Mouse (Mus musculus): ENCODE measurements around the gene Glul. TPM values are rescaled to one million over a fixed set of nuclear protein-coding genes. Genes with fewer than 3 reads are reported as not detected.

The Glul gene
- polyA plus RNA-seq, 1 experiment from 2014 or later, result 310 TPM

DNA sequence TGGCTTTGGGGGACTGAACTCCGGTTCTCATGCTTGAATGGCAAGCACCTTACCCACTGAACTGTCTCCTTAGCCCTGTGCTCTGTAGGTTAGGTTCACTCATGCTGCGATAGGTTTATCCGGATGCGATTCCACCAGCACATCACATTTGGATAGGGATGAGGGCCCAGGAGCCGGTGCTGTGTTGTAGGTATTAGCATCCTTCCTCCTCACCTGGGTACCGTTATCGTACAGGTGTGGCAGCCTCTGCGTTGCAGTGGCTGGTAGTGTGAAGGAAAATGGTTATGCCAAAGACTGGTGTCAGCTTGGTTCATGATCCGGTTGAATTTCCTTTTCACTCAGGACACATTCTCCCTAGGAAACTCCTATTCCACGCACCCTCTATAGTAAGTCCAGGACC is 9.6 kb upstream of the Glul start:
- no peaks in the 10 kb centered on the region for H3K27me3 ChIP-seq (ENCODE audit: insufficient read depth, low read length)
- TF ChIP-seq EP300 (IDR thresholded peaks at IDR 0.05; ENCODE audit: low read depth) (no peak), CTCF (IDR thresholded peaks at IDR 0.05; ENCODE audit: low read depth) (no peak)
- H3K4me2 ChIP-seq (ENCODE audit: low read depth, low read length), result no peak overlapping the region
- ATAC-seq, result no peak
- no peaks in the 10 kb centered on the region for H3K9me3 ChIP-seq (ENCODE audit: low read length)
- no peak for DNase-seq
- 87% methylated on average over 10 of the region's 10 CpGs for WGBS (ENCODE audit: insufficient replicate concordance)
- no peak overlapping the region for H3K4me3 ChIP-seq (ENCODE audit: low read depth, low read length)
- no peak overlapping the region for H3K27ac ChIP-seq (ENCODE audit: low read depth)
- H3K9ac ChIP-seq (replicated peaks), result no peak overlapping the region
- H3K4me1 ChIP-seq (ENCODE audit: insufficient read depth), result no peaks in the 10 kb centered on the region
- no peaks in the 10 kb centered on the region for H3K36me3 ChIP-seq (replicated peaks; ENCODE audit: insufficient read depth, low read length)

DNA sequence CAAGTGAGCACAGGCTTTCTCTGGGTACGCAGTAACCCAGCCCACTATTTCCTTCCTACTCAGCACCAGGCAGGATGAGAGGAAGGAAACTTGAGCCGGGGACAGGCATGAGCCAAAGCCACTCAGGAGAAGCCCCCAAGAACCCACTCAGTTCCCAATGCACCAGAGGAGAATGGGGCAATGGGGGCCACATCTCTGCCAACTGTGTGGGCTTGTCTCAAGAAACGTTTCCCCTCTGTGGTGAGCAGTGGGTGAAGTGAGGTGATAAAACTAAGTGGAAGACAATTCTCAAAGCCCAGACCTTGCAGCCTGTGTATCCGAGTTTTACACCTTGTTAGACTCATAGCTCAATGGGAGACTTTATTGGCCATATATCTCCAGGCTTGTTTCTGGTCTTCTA is 8.3 kb upstream of the Glul start, which contains the start of gene Teddm1a:
Gene Teddm1a (plus strand): TSS at position 301 of the 400 bp plus-strand sequence.
- no peaks in the 10 kb centered on the region for H3K4me1 ChIP-seq (ENCODE audit: insufficient read depth)
- DNase-seq (no peak), ATAC-seq (no peak)
- 20% methylated on average over 4 of the region's 4 CpGs for WGBS (ENCODE audit: insufficient replicate concordance)
- no peak within 1 kb of the TSS for H3K9ac ChIP-seq (replicated peaks)
- H3K4me2 ChIP-seq (ENCODE audit: low read depth, low read length), result no peak within 1 kb of the TSS
- no peak within 1 kb of the TSS for H3K27ac ChIP-seq (ENCODE audit: low read depth)
- no peaks in the 10 kb centered on the region for H3K9me3 ChIP-seq (ENCODE audit: low read length)
- no peaks in the 10 kb centered on the region for H3K36me3 ChIP-seq (replicated peaks; ENCODE audit: insufficient read depth, low read length)
- H3K4me3 ChIP-seq (ENCODE audit: low read depth, low read length), result no peak within 1 kb of the TSS
- H3K27me3 ChIP-seq (ENCODE audit: insufficient read depth, low read length), result no peaks in the 10 kb centered on the region
- TF ChIP-seq EP300 (IDR thresholded peaks at IDR 0.05; ENCODE audit: low read depth) (no peak), CTCF (IDR thresholded peaks at IDR 0.05; ENCODE audit: low read depth) (no peak)

DNA sequence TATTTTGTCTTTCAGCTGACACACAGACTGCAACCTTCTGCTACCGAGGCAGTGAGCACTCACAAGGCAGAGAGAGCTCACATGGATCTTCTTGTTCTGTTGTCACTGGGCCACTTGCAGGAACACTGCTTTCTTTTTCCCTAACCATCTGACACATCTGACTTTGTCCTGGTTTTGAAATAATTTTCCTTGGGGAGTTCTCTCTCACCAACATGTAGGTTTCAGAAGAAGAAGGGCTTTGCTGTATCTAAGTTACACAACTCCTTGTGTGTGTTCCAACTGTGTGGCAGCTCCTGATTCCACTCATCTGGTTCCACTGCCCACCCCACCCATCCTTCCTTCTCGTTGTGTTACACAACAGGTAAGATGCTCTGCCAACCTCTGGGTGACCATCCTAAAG is 6.0 kb upstream of the Glul start:
- Histone ChIP-seq H3K27ac (ENCODE audit: low read depth) (no peak overlapping the region), H3K9ac (replicated peaks) (no peak overlapping the region), H3K9me3 (ENCODE audit: low read length) (no peaks in the 10 kb centered on the region), H3K4me3 (ENCODE audit: low read depth, low read length) (no peak overlapping the region), H3K27me3 (ENCODE audit: insufficient read depth, low read length) (no peaks in the 10 kb centered on the region), H3K4me2 (ENCODE audit: low read depth, low read length) (no peak overlapping the region), H3K4me1 (ENCODE audit: insufficient read depth) (peaks cover 9% of the 10 kb centered on the region), H3K36me3 (replicated peaks; ENCODE audit: insufficient read depth, low read length) (no peaks in the 10 kb centered on the region)
- TF ChIP-seq EP300 (IDR thresholded peaks at IDR 0.05; ENCODE audit: low read depth) (no peak), CTCF (IDR thresholded peaks at IDR 0.05; ENCODE audit: low read depth) (no peak)
- DNase-seq (no peak), ATAC-seq (no peak)
- 40% methylated on average over 2 of the region's 2 CpGs for WGBS (ENCODE audit: insufficient replicate concordance)

DNA sequence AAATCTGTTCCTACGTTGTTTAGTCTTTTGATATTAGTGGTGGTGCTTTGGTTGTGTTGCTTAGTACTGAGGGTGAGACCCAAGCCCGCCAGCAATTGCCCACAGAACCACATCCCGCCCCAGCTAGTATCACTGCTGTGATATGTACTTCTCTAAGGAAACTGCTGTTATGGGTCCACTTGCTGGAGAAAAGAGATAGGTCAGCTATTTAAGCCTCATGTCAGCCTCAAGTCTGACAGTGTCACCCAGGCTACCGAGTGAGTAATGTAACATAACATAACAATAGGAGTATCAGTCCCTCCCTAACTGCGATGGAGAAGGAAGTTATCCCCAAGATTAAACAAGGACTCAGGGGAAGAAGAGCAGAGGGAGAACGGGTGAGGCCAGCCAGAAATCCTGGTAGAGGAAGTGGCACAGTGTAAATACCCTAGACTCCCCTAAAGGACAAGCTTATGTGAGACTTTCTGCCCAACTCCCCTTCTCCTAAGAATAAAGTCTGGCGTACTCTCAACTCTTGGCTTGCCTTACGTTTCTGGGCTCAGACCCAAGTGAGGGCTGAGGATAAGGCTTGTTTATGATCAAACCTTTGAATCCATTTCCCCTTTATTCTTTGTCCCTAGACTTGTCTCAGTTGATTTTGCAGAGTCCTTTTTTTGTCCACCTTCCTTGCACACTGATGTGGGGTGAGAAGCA is 5.4 kb upstream of the Glul start:
- WGBS (ENCODE audit: insufficient replicate concordance), result 40% methylated on average over 8 of the region's 8 CpGs
- no peaks in the 10 kb centered on the region for H3K36me3 ChIP-seq (replicated peaks; ENCODE audit: insufficient read depth, low read length)
- H3K4me3 ChIP-seq (ENCODE audit: low read depth, low read length), result no peak overlapping the region
- DNase-seq (no peak), ATAC-seq (no peak)
- H3K4me1 ChIP-seq (ENCODE audit: insufficient read depth), result peaks cover 10% of the 10 kb centered on the region
- no peak overlapping the region for H3K9ac ChIP-seq (replicated peaks)
- H3K27ac ChIP-seq (ENCODE audit: low read depth), result no peak overlapping the region
- H3K4me2 ChIP-seq (ENCODE audit: low read depth, low read length), result no peak overlapping the region
- no peaks in the 10 kb centered on the region for H3K27me3 ChIP-seq (ENCODE audit: insufficient read depth, low read length)
- no peaks in the 10 kb centered on the region for H3K9me3 ChIP-seq (ENCODE audit: low read length)
- TF ChIP-seq CTCF (IDR thresholded peaks at IDR 0.05; ENCODE audit: low read depth), result no peak
- TF ChIP-seq EP300 (IDR thresholded peaks at IDR 0.05; ENCODE audit: low read depth), result no peak

DNA sequence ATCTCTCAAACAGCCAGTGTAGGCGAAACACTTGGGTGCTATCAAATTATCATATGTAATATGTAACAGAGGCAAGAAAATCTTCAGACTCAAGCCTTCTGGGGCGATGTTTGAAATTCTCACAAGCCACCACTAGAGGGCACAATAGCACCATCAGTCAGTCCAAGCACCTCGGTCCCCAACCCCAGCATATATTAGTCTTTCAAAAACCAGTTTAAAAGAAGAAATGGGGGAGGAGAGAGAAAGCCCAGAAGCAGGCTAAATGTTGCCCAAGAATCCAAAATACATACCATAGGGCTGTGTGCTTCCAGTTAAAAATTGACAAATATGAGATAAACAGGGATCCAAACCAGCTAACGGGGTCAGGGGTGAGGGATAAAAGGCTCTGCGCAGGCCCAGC is 4.8 kb upstream of the Glul start:
- H3K4me2 ChIP-seq (ENCODE audit: low read depth, low read length), result no peak overlapping the region
- H3K9ac ChIP-seq (replicated peaks), result no peak overlapping the region
- H3K36me3 ChIP-seq (replicated peaks; ENCODE audit: insufficient read depth, low read length), result no peaks in the 10 kb centered on the region
- peak; percentile 70 for ATAC-seq
- WGBS (ENCODE audit: insufficient replicate concordance), result 25% methylated on average over 5 of the region's 5 CpGs
- H3K4me3 ChIP-seq (ENCODE audit: low read depth, low read length), result no peak overlapping the region
- peak; percentile 79 for DNase-seq
- H3K27ac ChIP-seq (ENCODE audit: low read depth), result peak overlapping the region; percentile 78
- H3K4me1 ChIP-seq (ENCODE audit: insufficient read depth), result peaks cover 10% of the 10 kb centered on the region
- peak; percentile 93 for TF ChIP-seq CTCF (IDR thresholded peaks at IDR 0.05; ENCODE audit: low read depth)
- TF ChIP-seq EP300 (IDR thresholded peaks at IDR 0.05; ENCODE audit: low read depth), result peak; percentile 79
- no peaks in the 10 kb centered on the region for H3K9me3 ChIP-seq (ENCODE audit: low read length)
- no peaks in the 10 kb centered on the region for H3K27me3 ChIP-seq (ENCODE audit: insufficient read depth, low read length)

- no peak for DNase-seq
- no peaks in the 10 kb centered on the region for H3K36me3 ChIP-seq (replicated peaks; ENCODE audit: insufficient read depth, low read length)
- WGBS (ENCODE audit: insufficient replicate concordance), result 63% methylated on average over 8 of the region's 8 CpGs
- H3K4me2 ChIP-seq (ENCODE audit: low read depth, low read length), result no peak overlapping the region
- no peaks in the 10 kb centered on the region for H3K27me3 ChIP-seq (ENCODE audit: insufficient read depth, low read length)
- ATAC-seq, result no peak
- peak overlapping the region; percentile 78 for H3K27ac ChIP-seq (ENCODE audit: low read depth)
- no peak overlapping the region for H3K4me3 ChIP-seq (ENCODE audit: low read depth, low read length)
- no peak for TF ChIP-seq CTCF (IDR thresholded peaks at IDR 0.05; ENCODE audit: low read depth)
- peak; percentile 68; the same call in 1 of the 2 replicates for TF ChIP-seq EP300 (IDR thresholded peaks at IDR 0.05; ENCODE audit: low read depth)
- peaks cover 15% of the 10 kb centered on the region for H3K4me1 ChIP-seq (ENCODE audit: insufficient read depth)
- H3K9ac ChIP-seq (replicated peaks), result no peak overlapping the region
- no peaks in the 10 kb centered on the region for H3K9me3 ChIP-seq (ENCODE audit: low read length)
Observed at GRCm38 (mm10) chr1:153897196-153897595, 2.5 kb upstream of the Glul start.
